Mouse (Mus musculus) thymus, adult 2 months (tissue): ENCODE measurements around the gene Gm42517. TPM values are rescaled to one million over a fixed set of nuclear protein-coding genes. Genes with fewer than 3 reads are reported as not detected.

ENCODE experiments used
- DNase-seq: peaks from one replicate; pipeline ENCODE4 v3.0.0; 2021
- H3K27ac ChIP-seq: fragments of 200-500 bp; 2 replicates; pipeline ENCODE4 v1.5.1; 2012; ENCODE audit warnings: low read length, control low read depth; ENCODE audit not compliant: control insufficient read depth, insufficient read depth
- H3K27me3 ChIP-seq: fragments of 200-500 bp; 2 replicates; pipeline ENCODE4 v1.6.1; 2012; ENCODE audit warnings: mild to moderate bottlenecking, low read length, moderate library complexity, mixed read lengths; ENCODE audit not compliant: control insufficient read depth, insufficient read depth
- H3K36me3 ChIP-seq: fragments of 200-500 bp; 2 replicates; pipeline ENCODE4 v1.6.1; 2012; ENCODE audit warnings: mild to moderate bottlenecking, low read length, moderate library complexity; ENCODE audit not compliant: control insufficient read depth, insufficient read depth
- H3K4me1 ChIP-seq: fragments of 200-500 bp; replicated peaks from 2 replicates; pipeline ENCODE4 v1.6.1; 2012; ENCODE audit warnings: low read length; ENCODE audit not compliant: control insufficient read depth, insufficient read depth
- H3K4me3 ChIP-seq: fragments of 200-500 bp; 2 replicates; pipeline ENCODE4 v1.5.1; 2012; ENCODE audit warnings: mild to moderate bottlenecking, low read length, control low read depth, moderate library complexity; ENCODE audit not compliant: control insufficient read depth, insufficient read depth
- CTCF ChIP-seq: fragments of 200-500 bp; IDR thresholded peaks from 2 replicates; pipeline ENCODE4 v1.5.1; 2012; ENCODE audit warnings: mild to moderate bottlenecking, control low read depth, low read length, moderate library complexity, borderline replicate concordance; ENCODE audit not compliant: control insufficient read depth, poor library complexity, insufficient read depth; ENCODE audit errors: extremely low read depth
- POLR2A ChIP-seq: fragments of 200-500 bp; IDR thresholded peaks from 2 replicates; pipeline ENCODE4 v1.6.1; 2012; ENCODE audit warnings: mild to moderate bottlenecking, low read length, control low read depth, moderate library complexity; ENCODE audit not compliant: control insufficient read depth, poor library complexity, insufficient read depth; ENCODE audit errors: extremely low read depth
- WGBS: fragments of 180-500 bp; shearing (Covaris S2); methylation state at CpG from one replicate; pipeline ENCODE4 v1.1.7; 2018; 5-methylcytosine and 5-hydroxymethylcytosine counted together
- polyA plus RNA-seq: library from polyadenylated mRNA; depleted of rRNA; stranded (reverse); fragments of >200 nt; gene quantifications from 2 replicates; pipeline ENCODE4 v1.2.3, GENCODE M21; 2012

Gm42517 gene
- polyA plus RNA-seq, 1 experiment = 0.61 TPM

- peak overlapping the region; percentile 30; the same call in 1 of the 2 replicates for H3K4me3 ChIP-seq
- TF ChIP-seq CTCF (no peak), POLR2A (no peak)
- no peak for DNase-seq
- 18% methylated on average over 6 of the region's 6 CpGs for WGBS
- H3K27me3 ChIP-seq = peaks cover 25% of the 10 kb centered on the region
- H3K27ac ChIP-seq = no peak overlapping the region
- no peaks in the 10 kb centered on the region for H3K36me3 ChIP-seq
- 0 out of 2 replicates have a peak, but pooled peaks cover 6% of the 10 kb centered on the region for H3K4me1 ChIP-seq
These were observed 724 bp upstream of the Gm42517 start for GRCm38 (mm10) chr5:108368446-108368845.

- Histone ChIP-seq H3K4me3 (no peak overlapping the region), H3K4me1 (0 out of 2 replicates have a peak, but pooled peaks cover 6% of the 10 kb centered on the region), H3K36me3 (no peaks in the 10 kb centered on the region), H3K27ac (no peak overlapping the region), H3K27me3 (peaks cover 25% of the 10 kb centered on the region)
- TF ChIP-seq CTCF (no peak), POLR2A (no peak)
- no peak for DNase-seq
- WGBS = 2% methylated on average over 86 of the region's 100 CpGs
These were observed 509 bp downstream of the Gm42517 start for GRCm38 (mm10) chr5:108366984-108367841.

GRCm38 (mm10) chr5:108366328-108366983 is 1.3 kb downstream of the Gm42517 start:
- WGBS = 10% methylated on average over 60 of the region's 60 CpGs
- no peak for DNase-seq
- peaks cover 25% of the 10 kb centered on the region for H3K27me3 ChIP-seq
- 0 out of 2 replicates have a peak, but pooled peaks cover 6% of the 10 kb centered on the region for H3K4me1 ChIP-seq
- TF ChIP-seq POLR2A = no peak
- no peak for TF ChIP-seq CTCF
- no peak overlapping the region for H3K4me3 ChIP-seq
- no peak overlapping the region for H3K27ac ChIP-seq
- no peaks in the 10 kb centered on the region for H3K36me3 ChIP-seq

- 59% methylated on average over 3 of the region's 3 CpGs for WGBS
- no peak overlapping the region for H3K4me3 ChIP-seq
- no peaks in the 10 kb centered on the region for H3K36me3 ChIP-seq
- 0 out of 2 replicates have a peak, but pooled peaks cover 4% of the 10 kb centered on the region for H3K4me1 ChIP-seq
- peaks cover 7% of the 10 kb centered on the region; the same call in 1 of the 2 replicates for H3K27me3 ChIP-seq
- no peak overlapping the region for H3K27ac ChIP-seq
- DNase-seq = no peak
- TF ChIP-seq CTCF (no peak), POLR2A (no peak)
These were observed 5.4 kb downstream of the Gm42517 start for GRCm38 (mm10) chr5:108362330-108362729.

- WGBS = 20% methylated on average over 4 of the region's 4 CpGs
- Histone ChIP-seq H3K36me3 (no peaks in the 10 kb centered on the region), H3K27ac (no peak overlapping the region), H3K4me3 (no peak overlapping the region), H3K27me3 (no peaks in the 10 kb centered on the region), H3K4me1 (no peaks in the 10 kb centered on the region)
- no peak for DNase-seq
- TF ChIP-seq POLR2A = no peak
- no peak for TF ChIP-seq CTCF
These were observed 7.5 kb downstream of the Gm42517 start for GRCm38 (mm10) chr5:108360211-108360610.

GRCm38 (mm10) chr5:108359491-108359890 is 8.2 kb downstream of the Gm42517 start:
- Histone ChIP-seq H3K4me3 (no peak overlapping the region), H3K36me3 (no peaks in the 10 kb centered on the region), H3K4me1 (no peaks in the 10 kb centered on the region), H3K27ac (no peak overlapping the region), H3K27me3 (no peaks in the 10 kb centered on the region)
- WGBS = 93% methylated on average over 9 of the region's 9 CpGs
- no peak for TF ChIP-seq POLR2A
- no peak for DNase-seq

- H3K27ac ChIP-seq = no peak overlapping the region
- no peaks in the 10 kb centered on the region for H3K27me3 ChIP-seq
- H3K4me1 ChIP-seq = no peaks in the 10 kb centered on the region
- no peak for DNase-seq
- 51% methylated on average over 1 of the region's 1 CpGs for WGBS
- no peak overlapping the region for H3K4me3 ChIP-seq
- H3K36me3 ChIP-seq = no peaks in the 10 kb centered on the region
- TF ChIP-seq POLR2A = no peak
These were observed 9.9 kb downstream of the Gm42517 start for GRCm38 (mm10) chr5:108357862-108358261.
